Mouse (Mus musculus): ENCODE measurements around the gene Nsf. TPM values are rescaled to one million over a fixed set of nuclear protein-coding genes. Genes with fewer than 3 reads are reported as not detected.
A peak's percentile ranks its signal among the peaks of the same experiment; 100 is the strongest.

The Nsf gene
- 10.2 and 11.9 TPM in 2 replicates for total RNA-seq (2014; rRNA removed)
- polyA plus RNA-seq (2012; rRNA removed) = 9.8 and 14.0 TPM in 2 replicates

GRCm38 (mm10) chr11:103953896-103954292, at the start of gene Nsf:
Nsf (minus strand) TSS chr11:103954056.
- peak; percentile 47 for DNase-seq (ENCODE audit: extremely low read depth, low read depth, low spot score)
- TF ChIP-seq CTCF (IDR thresholded peaks at IDR 0.05; ENCODE audit: low read depth, low read length) = no peak
- TF ChIP-seq POLR2A (IDR thresholded peaks at IDR 0.05; ENCODE audit: extremely low read depth, insufficient read depth, low read length) = peak; percentile 82
- Histone ChIP-seq H3K4me3 (ENCODE audit: insufficient read depth, low read depth, low read length) (peak within 1 kb of the TSS; percentile 99), H3K27ac (replicated peaks; ENCODE audit: insufficient read depth, low read depth, low read length) (peak within 1 kb of the TSS; percentile 37), H3K27me3 (ENCODE audit: control insufficient read depth, insufficient read depth, low read length) (no peaks in the 10 kb centered on the region), H3K4me1 (ENCODE audit: control insufficient read depth, insufficient read depth, low read length) (peaks cover 3% of the 10 kb centered on the region; the same call in 1 of the 2 replicates), H3K36me3 (ENCODE audit: control insufficient read depth, insufficient read depth, low read length) (no peaks in the 10 kb centered on the region), H3K79me2 (ENCODE audit: control insufficient read depth, insufficient read depth, low read length) (peaks cover 25% of the 10 kb centered on the region), H3K9ac (ENCODE audit: low read depth, low read length) (peak within 1 kb of the TSS; percentile 98)
- under 1% methylated on average over 53 of the region's 53 CpGs for WGBS

- no peaks in the 10 kb centered on the region for H3K79me2 ChIP-seq (ENCODE audit: control insufficient read depth, insufficient read depth, low read length)
- no peak overlapping the region for H3K4me3 ChIP-seq (ENCODE audit: insufficient read depth, low read depth, low read length)
- 67% methylated on average over 9 of the region's 9 CpGs for WGBS
- TF ChIP-seq POLR2A (IDR thresholded peaks at IDR 0.05; ENCODE audit: extremely low read depth, insufficient read depth, low read length) = no peak
- TF ChIP-seq CTCF (IDR thresholded peaks at IDR 0.05; ENCODE audit: low read depth, low read length) = no peak
- H3K9ac ChIP-seq (ENCODE audit: low read depth, low read length) = no peak overlapping the region
- H3K27ac ChIP-seq (replicated peaks; ENCODE audit: insufficient read depth, low read depth, low read length) = no peak overlapping the region
- H3K27me3 ChIP-seq (ENCODE audit: control insufficient read depth, insufficient read depth, low read length) = 0 out of 2 replicates have a peak, but pooled peaks cover 2% of the 10 kb centered on the region
- no peaks in the 10 kb centered on the region for H3K36me3 ChIP-seq (ENCODE audit: control insufficient read depth, insufficient read depth, low read length)
- no peak for DNase-seq (ENCODE audit: extremely low read depth, low read depth, low spot score)
- no peaks in the 10 kb centered on the region for H3K4me1 ChIP-seq (ENCODE audit: control insufficient read depth, insufficient read depth, low read length)
These were observed 49.5 kb upstream of the Nsf start for GRCm38 (mm10) chr11:104003397-104003796.

- no peak overlapping the region for H3K4me3 ChIP-seq (ENCODE audit: insufficient read depth, low read depth, low read length)
- H3K27me3 ChIP-seq (ENCODE audit: control insufficient read depth, insufficient read depth, low read length) = 0 out of 2 replicates have a peak, but pooled peaks cover 2% of the 10 kb centered on the region
- no peak overlapping the region for H3K27ac ChIP-seq (replicated peaks; ENCODE audit: insufficient read depth, low read depth, low read length)
- H3K9ac ChIP-seq (ENCODE audit: low read depth, low read length) = no peak overlapping the region
- H3K4me1 ChIP-seq (ENCODE audit: control insufficient read depth, insufficient read depth, low read length) = no peaks in the 10 kb centered on the region
- no peaks in the 10 kb centered on the region for H3K36me3 ChIP-seq (ENCODE audit: control insufficient read depth, insufficient read depth, low read length)
- 80% methylated on average over 5 of the region's 5 CpGs for WGBS
- H3K79me2 ChIP-seq (ENCODE audit: control insufficient read depth, insufficient read depth, low read length) = no peaks in the 10 kb centered on the region
- TF ChIP-seq POLR2A (IDR thresholded peaks at IDR 0.05; ENCODE audit: extremely low read depth, insufficient read depth, low read length) (no peak), CTCF (IDR thresholded peaks at IDR 0.05; ENCODE audit: low read depth, low read length) (no peak)
- DNase-seq (ENCODE audit: extremely low read depth, low read depth, low spot score) = no peak
These were observed 48.3 kb upstream of the Nsf start for GRCm38 (mm10) chr11:104002191-104002590.

DNA sequence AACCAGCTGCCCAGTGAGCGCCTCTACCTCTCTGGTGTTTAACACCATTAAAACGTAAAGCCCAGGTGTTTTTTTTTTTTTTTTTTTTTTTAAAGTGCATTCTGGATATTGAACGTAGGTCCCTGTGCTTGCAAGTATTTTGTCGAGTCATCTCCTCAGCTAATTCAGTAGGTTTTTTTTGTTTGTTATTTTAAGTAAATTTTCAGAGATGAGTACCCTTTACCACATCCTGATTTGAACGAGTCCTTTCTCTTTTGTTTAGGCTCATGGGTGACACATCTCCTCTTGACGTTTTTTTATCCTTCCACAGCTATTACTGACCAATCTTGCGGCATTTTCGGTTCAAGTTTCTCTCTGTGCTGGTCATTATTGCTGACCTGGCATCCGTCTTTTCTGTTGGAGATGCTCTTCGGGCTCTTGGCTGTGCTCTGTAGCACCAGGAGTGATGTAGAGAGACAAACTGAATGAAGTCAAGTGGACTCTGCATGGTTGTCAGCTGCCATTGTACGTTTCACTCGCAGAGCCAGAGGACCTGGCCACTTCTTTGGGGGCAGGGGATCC, 47.6 kb upstream of the Nsf start:
- no peaks in the 10 kb centered on the region for H3K4me1 ChIP-seq (ENCODE audit: control insufficient read depth, insufficient read depth, low read length)
- no peak overlapping the region for H3K4me3 ChIP-seq (ENCODE audit: insufficient read depth, low read depth, low read length)
- H3K36me3 ChIP-seq (ENCODE audit: control insufficient read depth, insufficient read depth, low read length) = no peaks in the 10 kb centered on the region
- 75% methylated on average over 12 of the region's 12 CpGs for WGBS
- no peak overlapping the region for H3K27ac ChIP-seq (replicated peaks; ENCODE audit: insufficient read depth, low read depth, low read length)
- no peaks in the 10 kb centered on the region for H3K79me2 ChIP-seq (ENCODE audit: control insufficient read depth, insufficient read depth, low read length)
- no peak for TF ChIP-seq CTCF (IDR thresholded peaks at IDR 0.05; ENCODE audit: low read depth, low read length)
- TF ChIP-seq POLR2A (IDR thresholded peaks at IDR 0.05; ENCODE audit: extremely low read depth, insufficient read depth, low read length) = no peak
- no peak overlapping the region for H3K9ac ChIP-seq (ENCODE audit: low read depth, low read length)
- 0 out of 2 replicates have a peak, but pooled peaks cover 2% of the 10 kb centered on the region for H3K27me3 ChIP-seq (ENCODE audit: control insufficient read depth, insufficient read depth, low read length)
- no peak for DNase-seq (ENCODE audit: extremely low read depth, low read depth, low spot score)

- no peak overlapping the region for H3K9ac ChIP-seq (ENCODE audit: low read depth, low read length)
- 57% methylated on average over 9 of the region's 9 CpGs for WGBS
- TF ChIP-seq CTCF (IDR thresholded peaks at IDR 0.05; ENCODE audit: low read depth, low read length) (no peak), POLR2A (IDR thresholded peaks at IDR 0.05; ENCODE audit: extremely low read depth, insufficient read depth, low read length) (no peak)
- H3K27me3 ChIP-seq (ENCODE audit: control insufficient read depth, insufficient read depth, low read length) = no peaks in the 10 kb centered on the region
- DNase-seq (ENCODE audit: extremely low read depth, low read depth, low spot score) = no peak
- no peaks in the 10 kb centered on the region for H3K36me3 ChIP-seq (ENCODE audit: control insufficient read depth, insufficient read depth, low read length)
- H3K4me3 ChIP-seq (ENCODE audit: insufficient read depth, low read depth, low read length) = no peak overlapping the region
- no peaks in the 10 kb centered on the region for H3K79me2 ChIP-seq (ENCODE audit: control insufficient read depth, insufficient read depth, low read length)
- no peaks in the 10 kb centered on the region for H3K4me1 ChIP-seq (ENCODE audit: control insufficient read depth, insufficient read depth, low read length)
- H3K27ac ChIP-seq (replicated peaks; ENCODE audit: insufficient read depth, low read depth, low read length) = no peak overlapping the region
These were observed 47.0 kb upstream of the Nsf start for GRCm38 (mm10) chr11:104000667-104001394.

GRCm38 (mm10) chr11:103998737-103999136, 44.9 kb upstream of the Nsf start:
- Histone ChIP-seq H3K4me3 (ENCODE audit: insufficient read depth, low read depth, low read length) (no peak overlapping the region), H3K79me2 (ENCODE audit: control insufficient read depth, insufficient read depth, low read length) (no peaks in the 10 kb centered on the region), H3K4me1 (ENCODE audit: control insufficient read depth, insufficient read depth, low read length) (no peaks in the 10 kb centered on the region), H3K36me3 (ENCODE audit: control insufficient read depth, insufficient read depth, low read length) (no peaks in the 10 kb centered on the region), H3K9ac (ENCODE audit: low read depth, low read length) (no peak overlapping the region), H3K27me3 (ENCODE audit: control insufficient read depth, insufficient read depth, low read length) (no peaks in the 10 kb centered on the region), H3K27ac (replicated peaks; ENCODE audit: insufficient read depth, low read depth, low read length) (no peak overlapping the region)
- 70% methylated on average over 5 of the region's 5 CpGs for WGBS
- TF ChIP-seq CTCF (IDR thresholded peaks at IDR 0.05; ENCODE audit: low read depth, low read length) (no peak), POLR2A (IDR thresholded peaks at IDR 0.05; ENCODE audit: extremely low read depth, insufficient read depth, low read length) (no peak)
- no peak for DNase-seq (ENCODE audit: extremely low read depth, low read depth, low spot score)
